Comparison of ENCODE assay signal across 2 mouse cellular contexts in genomic region chr11:83038686-83039085, GRCm38 (mm10). TPM values are rescaled to one million over a fixed set of nuclear protein-coding genes. Genes with fewer than 3 reads are reported as not detected.
"Had no signal": no experiment of that assay in that cellular context is flagged by ENCODE, and none has a peak within 500 bp of the region (broad histone marks: within the 10 kb centered on the region; RNA-seq: fewer than 3 reads in every experiment).

No protein-coding gene starts in this region.

RNA-seq across cellular contexts. Expression of gene Slfn8, which starts 18.1 kb away (rescaled TPM):
- polyA plus RNA-seq: myocyte; neural tube, embryonic 12.5 days had no signal
